Mouse (Mus musculus) right cerebral cortex, adult 18-20 months (tissue): ENCODE measurements at regions not wholly inside any gene's neighbourhood (a gene's known extent, or its start where the extent isn't known, plus 50 kb on each side); places are given as distances from the start of the nearest gene placed in this dataset.

Experiments used
- DNase-seq: peaks from one replicate; pipeline ENCODE4 v3.0.0; 2022; ENCODE audit warnings: mixed read lengths

- DNase-seq = no peak
Measured at GRCm38 (mm10) chr14:82065173-82065572, 2081.3 kb downstream of the Olfm4 start.

- no peak for DNase-seq
Measured at GRCm38 (mm10) chr14:82101643-82102042, 2117.8 kb downstream of the Olfm4 start.

- no peak for DNase-seq
Measured at GRCm38 (mm10) chr14:82112851-82113250, 2129.0 kb downstream of the Olfm4 start.

GRCm38 (mm10) chr14:82148827-82149498, 2165.1 kb downstream of the Olfm4 start:
- no peak for DNase-seq

GRCm38 (mm10) chr14:82185334-82185733, 2201.5 kb downstream of the Olfm4 start:
- no peak for DNase-seq

GRCm38 (mm10) chr14:82210402-82210801, 2226.5 kb downstream of the Olfm4 start:
- no peak for DNase-seq

GRCm38 (mm10) chr14:82228522-82228921, 2214.8 kb upstream of the Pcdh17 start:
- DNase-seq = no peak

GRCm38 (mm10) chr14:82236238-82236637, 2207.1 kb upstream of the Pcdh17 start:
- no peak for DNase-seq

GRCm38 (mm10) chr14:82243321-82243720, 2200.0 kb upstream of the Pcdh17 start:
- no peak for DNase-seq

- DNase-seq = peak; percentile 9
Measured at GRCm38 (mm10) chr14:82244891-82245290, 2198.5 kb upstream of the Pcdh17 start.
